Mouse (Mus musculus) limb, embryonic 11.5 days (tissue): ENCODE data around the gene Ropn1l. TPM values are rescaled to one million over a fixed set of nuclear protein-coding genes. Genes with fewer than 3 reads are reported as not detected.

Experiments used
- ATAC-seq: fragments of 200-750 bp; cut with Nextera tagmentation; 2 replicates; pipeline ENCODE4 v1.8.0; 2017; ENCODE audit warnings: low read depth; ENCODE audit not compliant: insufficient number of reproducible peaks, low FRiP score, low TSS enrichment
- DNase-seq: peaks from one replicate; pipeline ENCODE4 v3.0.0-alpha.2; 2015; ENCODE audit warnings: low spot score
- H3K27ac ChIP-seq: fragments of 300-500 bp; sonication (generic); replicated peaks from 2 replicates; pipeline ENCODE4 v1.5.1; 2014; ENCODE audit warnings: low read depth, mild to moderate bottlenecking, low read length
- H3K27me3 ChIP-seq: fragments of 300-500 bp; sonication (generic); 2 replicates; pipeline ENCODE4 v1.6.1; 2014; ENCODE audit warnings: mild to moderate bottlenecking, low read length, mixed read lengths; ENCODE audit not compliant: control insufficient read depth, insufficient read depth
- H3K36me3 ChIP-seq: fragments of 300-500 bp; sonication (generic); 2 replicates; pipeline ENCODE4 v1.6.1; 2014; ENCODE audit warnings: mild to moderate bottlenecking, low read length, moderate library complexity, mixed read lengths; ENCODE audit not compliant: control insufficient read depth, insufficient read depth
- H3K4me1 ChIP-seq: fragments of 300-500 bp; sonication (generic); 2 replicates; pipeline ENCODE4 v1.6.1; 2014; ENCODE audit warnings: low read length, mixed read lengths; ENCODE audit not compliant: control insufficient read depth, insufficient read depth
- H3K4me2 ChIP-seq: fragments of 300-500 bp; sonication (generic); 2 replicates; pipeline ENCODE4 v1.6.1; 2014; ENCODE audit warnings: low read depth, mild to moderate bottlenecking, moderate library complexity; ENCODE audit not compliant: severe bottlenecking
- H3K4me3 ChIP-seq: fragments of 300-500 bp; sonication (generic); 2 replicates; pipeline ENCODE4 v1.5.1; 2014; ENCODE audit warnings: low read depth, low read length
- H3K9ac ChIP-seq: fragments of 300-500 bp; sonication (generic); 2 replicates; pipeline ENCODE4 v1.6.1; 2014; ENCODE audit warnings: mild to moderate bottlenecking, low read length
- H3K9me3 ChIP-seq: fragments of 300-500 bp; sonication (generic); 2 replicates; pipeline ENCODE4 v1.6.1; 2016; ENCODE audit warnings: low read length; ENCODE audit not compliant: control insufficient read depth
- WGBS: fragments of 180-500 bp; shearing (Covaris S2); extraction: QIAGEN DNeasy Blood & Tissue Kit; methylation state at CpG from one replicate; pipeline ENCODE4 v1.1.7; 2014; 5-methylcytosine and 5-hydroxymethylcytosine counted together
- polyA plus RNA-seq: library from polyadenylated mRNA; unstranded; fragments of >200 nt; fragmentation: Nextera tagmentation; extraction: Ambion mirVana; gene quantifications from 2 replicates; pipeline ENCODE4 v1.2.1, GENCODE M21; 2014

The Ropn1l gene
- polyA plus RNA-seq, 1 experiment from 2014 or later = 3.5 TPM

DNA sequence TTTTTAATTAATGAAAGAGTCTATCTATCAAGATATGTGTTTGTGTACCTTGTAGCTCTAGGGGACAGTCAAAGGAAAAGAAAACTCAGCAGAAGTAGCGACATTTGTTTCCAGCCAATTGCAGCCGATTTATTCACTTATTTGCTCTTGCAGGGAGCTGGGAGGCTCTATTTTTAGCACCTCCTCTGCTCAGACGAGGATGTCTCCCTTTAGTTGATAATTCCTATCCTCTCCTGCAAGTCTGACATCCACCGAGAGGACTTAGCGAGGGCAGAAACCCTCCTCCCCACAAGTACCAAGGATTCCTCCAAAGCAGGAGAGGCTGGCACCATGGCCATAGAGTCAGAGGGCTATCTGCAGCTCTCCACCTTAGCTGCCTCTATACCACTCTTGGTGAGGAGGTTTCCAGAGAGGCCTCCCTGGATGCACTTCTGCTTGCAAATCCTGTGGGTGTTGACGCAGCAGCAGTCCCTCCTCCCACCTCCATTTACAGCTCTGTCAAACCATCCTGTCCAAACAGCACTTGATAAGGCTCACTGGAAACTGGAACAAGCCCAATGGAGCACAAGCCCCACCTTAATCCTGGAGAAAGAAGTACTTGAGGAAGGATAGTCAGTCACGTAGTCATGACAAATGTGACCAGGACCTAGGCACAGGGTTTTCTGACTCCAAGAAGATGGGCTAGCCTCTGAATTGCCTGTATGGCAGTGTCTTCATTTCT lies 30.7 kb downstream of the Ropn1l start:
- Histone ChIP-seq H3K4me1 (0 out of 2 replicates have a peak, but pooled peaks cover 3% of the 10 kb centered on the region), H3K9ac (no peak overlapping the region), H3K4me2 (no peak overlapping the region), H3K4me3 (no peak overlapping the region), H3K27ac (no peak overlapping the region), H3K27me3 (no peaks in the 10 kb centered on the region), H3K9me3 (no peaks in the 10 kb centered on the region), H3K36me3 (no peaks in the 10 kb centered on the region)
- DNase-seq (no peak), ATAC-seq (no peak)
- WGBS = 54% methylated on average over 7 of the region's 7 CpGs

GRCm38 (mm10) chr15:31419037-31419436 lies 34.5 kb downstream of the Ropn1l start:
- Histone ChIP-seq H3K9me3 (no peaks in the 10 kb centered on the region), H3K4me1 (0 out of 2 replicates have a peak, but pooled peaks cover 3% of the 10 kb centered on the region), H3K9ac (no peak overlapping the region), H3K27ac (no peak overlapping the region), H3K27me3 (no peaks in the 10 kb centered on the region), H3K4me3 (no peak overlapping the region), H3K4me2 (no peak overlapping the region), H3K36me3 (no peaks in the 10 kb centered on the region)
- ATAC-seq (no peak), DNase-seq (peak; percentile 45)
- WGBS = 34% methylated on average over 9 of the region's 9 CpGs

DNA sequence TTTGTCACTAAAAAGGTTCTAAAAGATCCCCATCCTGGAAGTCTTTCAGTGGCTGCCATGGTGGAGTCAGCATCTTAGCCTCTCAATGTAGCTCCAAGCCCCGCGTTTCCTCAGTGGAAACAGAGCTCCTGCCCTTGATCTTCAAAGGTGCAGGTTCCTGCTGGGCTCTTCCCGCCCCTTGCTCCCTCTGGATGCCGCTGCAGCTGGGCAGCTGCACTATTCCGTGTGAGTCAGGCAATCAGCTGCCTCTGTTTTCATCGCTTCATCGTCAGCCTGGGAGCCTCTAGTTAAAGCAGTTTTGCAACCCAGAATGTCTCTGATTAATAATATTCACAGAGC lies 34.9 kb downstream of the Ropn1l start:
- 5% methylated on average over 7 of the region's 7 CpGs for WGBS
- peak; percentile 33 for DNase-seq
- Histone ChIP-seq H3K9ac (no peak overlapping the region), H3K4me3 (no peak overlapping the region), H3K4me2 (no peak overlapping the region), H3K4me1 (0 out of 2 replicates have a peak, but pooled peaks cover 3% of the 10 kb centered on the region), H3K27ac (no peak overlapping the region), H3K9me3 (no peaks in the 10 kb centered on the region), H3K36me3 (no peaks in the 10 kb centered on the region), H3K27me3 (no peaks in the 10 kb centered on the region)
- ATAC-seq = no peak

GRCm38 (mm10) chr15:31417796-31418685 lies 35.5 kb downstream of the Ropn1l start:
- WGBS = 50% methylated on average over 21 of the region's 21 CpGs
- Histone ChIP-seq H3K27me3 (no peaks in the 10 kb centered on the region), H3K4me1 (peaks cover 3% of the 10 kb centered on the region; the same call in 1 of the 2 replicates), H3K36me3 (no peaks in the 10 kb centered on the region), H3K4me2 (peak overlapping the region; percentile 17; the same call in 1 of the 2 replicates), H3K9ac (no peak overlapping the region), H3K4me3 (no peak overlapping the region), H3K9me3 (no peaks in the 10 kb centered on the region), H3K27ac (no peak overlapping the region)
- no peak for DNase-seq
- ATAC-seq = no peak; the same call in 1 of the 2 replicates

DNA sequence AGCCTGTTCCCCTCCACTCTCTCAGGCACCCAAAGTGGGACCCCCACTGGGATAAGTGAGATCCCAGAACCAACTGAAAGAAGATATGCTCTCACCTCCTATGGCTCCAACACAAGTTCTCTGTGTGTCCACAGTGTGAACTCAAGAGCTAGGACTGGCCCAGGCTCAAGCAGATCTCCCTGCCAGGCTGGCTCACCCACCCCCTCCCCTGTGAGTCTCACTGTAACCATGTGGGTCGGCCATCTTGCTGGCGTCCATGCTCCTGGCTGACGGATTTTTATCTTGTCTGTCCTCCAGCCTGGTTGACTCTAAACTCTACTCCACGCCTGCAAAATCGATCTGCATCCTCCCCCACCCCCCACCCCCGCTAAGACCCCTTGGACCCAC lies 36.1 kb downstream of the Ropn1l start:
- DNase-seq = no peak
- no peak overlapping the region for H3K4me3 ChIP-seq
- H3K27ac ChIP-seq = no peak overlapping the region
- no peaks in the 10 kb centered on the region for H3K27me3 ChIP-seq
- H3K9me3 ChIP-seq = no peaks in the 10 kb centered on the region
- no peak for ATAC-seq
- peaks cover 3% of the 10 kb centered on the region; the same call in 1 of the 2 replicates for H3K4me1 ChIP-seq
- WGBS = 83% methylated on average over 6 of the region's 6 CpGs
- H3K9ac ChIP-seq = no peak overlapping the region
- H3K36me3 ChIP-seq = no peaks in the 10 kb centered on the region
- no peak overlapping the region for H3K4me2 ChIP-seq

GRCm38 (mm10) chr15:31415181-31415580 lies 38.4 kb downstream of the Ropn1l start:
- Histone ChIP-seq H3K4me3 (no peak overlapping the region), H3K9me3 (no peaks in the 10 kb centered on the region), H3K36me3 (no peaks in the 10 kb centered on the region), H3K27me3 (no peaks in the 10 kb centered on the region), H3K9ac (no peak overlapping the region), H3K4me2 (no peak overlapping the region), H3K27ac (no peak overlapping the region), H3K4me1 (peaks cover 3% of the 10 kb centered on the region; the same call in 1 of the 2 replicates)
- WGBS = 70% methylated on average over 4 of the region's 4 CpGs
- ATAC-seq = no peak
- no peak for DNase-seq

DNA sequence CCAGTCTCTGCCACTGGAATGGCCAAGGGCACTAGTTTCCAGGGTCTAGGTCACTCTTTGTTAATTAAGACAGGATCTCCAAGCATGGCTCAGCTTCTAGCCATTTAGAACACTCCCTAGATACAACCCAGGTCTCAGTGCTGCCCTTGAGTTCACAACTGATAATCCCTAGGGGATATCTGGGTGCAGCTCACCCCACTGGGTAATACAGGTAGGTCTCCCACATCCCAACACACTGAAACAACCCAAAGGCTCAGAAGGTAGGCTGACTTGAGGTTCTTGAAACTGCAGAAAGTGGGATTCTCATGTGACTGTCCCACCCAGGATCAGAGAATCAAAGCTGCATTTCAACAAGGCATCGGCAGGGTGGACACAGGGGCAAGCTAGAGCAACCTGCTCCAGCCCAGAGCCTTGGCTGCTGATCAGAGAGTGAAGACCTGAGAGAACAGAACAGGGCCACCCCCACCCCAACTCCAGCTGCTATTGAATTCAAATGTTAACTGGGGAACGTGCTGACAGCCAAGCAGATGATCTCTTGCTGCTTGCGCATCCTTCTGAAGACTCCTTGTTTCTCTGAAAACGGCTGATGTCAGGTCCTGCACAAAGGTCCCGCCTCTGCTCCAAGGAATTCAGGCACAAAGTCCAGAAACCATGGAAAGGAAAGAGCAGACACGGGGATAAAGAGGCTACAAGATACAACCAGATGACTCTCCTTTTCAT lies 39.2 kb downstream of the Ropn1l start:
- Histone ChIP-seq H3K9ac (no peak overlapping the region), H3K4me1 (peaks cover 3% of the 10 kb centered on the region; the same call in 1 of the 2 replicates), H3K4me3 (no peak overlapping the region), H3K4me2 (no peak overlapping the region), H3K27me3 (no peaks in the 10 kb centered on the region), H3K27ac (no peak overlapping the region), H3K9me3 (no peaks in the 10 kb centered on the region), H3K36me3 (no peaks in the 10 kb centered on the region)
- no peak for DNase-seq
- WGBS = 63% methylated on average over 6 of the region's 6 CpGs
- ATAC-seq = no peak

DNA sequence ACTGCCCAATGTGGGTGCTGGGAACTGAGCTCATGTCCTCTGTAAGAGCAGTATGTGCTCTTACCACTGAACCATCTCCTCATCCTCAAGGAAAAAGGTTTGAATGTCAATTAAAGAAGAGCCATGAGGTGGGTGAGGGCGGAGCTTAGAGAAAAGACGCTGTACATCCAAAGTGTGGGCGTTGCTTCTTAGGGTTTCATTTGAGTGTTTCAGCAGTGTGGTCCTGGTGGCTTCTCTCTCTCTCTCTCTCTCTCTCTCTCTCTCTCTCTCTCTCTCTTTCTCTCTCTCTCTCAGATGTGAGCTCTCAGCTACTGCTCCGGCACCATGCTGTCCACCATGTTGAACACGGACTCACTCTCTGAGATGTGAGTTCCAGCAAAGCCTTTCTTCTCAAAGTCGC lies 39.9 kb downstream of the Ropn1l start:
- WGBS = 93% methylated on average over 6 of the region's 6 CpGs

More for the DNA sequence above, 39.9 kb downstream of the Ropn1l start:
- ATAC-seq (no peak), DNase-seq (no peak)
- Histone ChIP-seq H3K27me3 (no peaks in the 10 kb centered on the region), H3K27ac (no peak overlapping the region), H3K9ac (no peak overlapping the region), H3K9me3 (no peaks in the 10 kb centered on the region), H3K36me3 (no peaks in the 10 kb centered on the region), H3K4me3 (no peak overlapping the region), H3K4me2 (no peak overlapping the region), H3K4me1 (peaks cover 3% of the 10 kb centered on the region; the same call in 1 of the 2 replicates)
